Mouse (Mus musculus): ENCODE data around the gene Galnt4. TPM values are rescaled to one million over a fixed set of nuclear protein-coding genes. Genes with fewer than 3 reads are reported as not detected.

Gene Galnt4
- total RNA-seq, 1 experiment from 2014 or later, result 8.3 TPM

GRCm38 (mm10) chr10:99108431-99108982 is 548 bp downstream of the Galnt4 start:
- no peak for ATAC-seq (replicated peaks; ENCODE audit: insufficient number of reproducible peaks, low FRiP score, low TSS enrichment, poor library complexity, severe bottlenecking)

DNA sequence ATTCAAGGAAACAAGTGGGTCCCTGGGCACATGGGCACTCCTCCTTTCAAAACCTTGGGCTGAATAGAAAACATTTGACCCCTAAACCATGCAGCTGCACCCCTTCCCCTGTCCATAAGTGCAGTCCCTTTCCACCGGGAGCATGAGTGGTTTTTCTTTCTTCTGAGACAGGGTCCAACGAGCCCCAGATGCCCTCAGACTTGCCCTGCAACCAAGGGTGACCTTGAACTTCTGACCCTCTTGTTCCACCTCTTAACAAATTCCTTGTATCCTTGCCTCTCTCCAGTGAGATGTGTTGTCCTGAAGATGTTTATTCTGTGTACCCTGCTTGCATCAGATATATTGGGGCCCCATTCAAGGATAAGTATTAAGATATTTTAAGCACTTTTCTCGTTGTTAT is 5.6 kb downstream of the Galnt4 start:
- ATAC-seq (replicated peaks; ENCODE audit: insufficient number of reproducible peaks, low FRiP score, low TSS enrichment, poor library complexity, severe bottlenecking), result no peak

GRCm38 (mm10) chr10:99114295-99114694 is 6.3 kb downstream of the Galnt4 start:
- ATAC-seq (replicated peaks; ENCODE audit: insufficient number of reproducible peaks, low FRiP score, low TSS enrichment, poor library complexity, severe bottlenecking), result no peak

GRCm38 (mm10) chr10:99115471-99116236 is 7.7 kb downstream of the Galnt4 start:
- no peak for ATAC-seq (replicated peaks; ENCODE audit: insufficient number of reproducible peaks, low FRiP score, low TSS enrichment, poor library complexity, severe bottlenecking)

- ATAC-seq (replicated peaks; ENCODE audit: insufficient number of reproducible peaks, low FRiP score, low TSS enrichment, poor library complexity, severe bottlenecking), result no peak
Measured at GRCm38 (mm10) chr10:99116237-99116632, 8.3 kb downstream of the Galnt4 start.

GRCm38 (mm10) chr10:99116650-99117615 is 9.0 kb downstream of the Galnt4 start:
- no peak for ATAC-seq (replicated peaks; ENCODE audit: insufficient number of reproducible peaks, low FRiP score, low TSS enrichment, poor library complexity, severe bottlenecking)

DNA sequence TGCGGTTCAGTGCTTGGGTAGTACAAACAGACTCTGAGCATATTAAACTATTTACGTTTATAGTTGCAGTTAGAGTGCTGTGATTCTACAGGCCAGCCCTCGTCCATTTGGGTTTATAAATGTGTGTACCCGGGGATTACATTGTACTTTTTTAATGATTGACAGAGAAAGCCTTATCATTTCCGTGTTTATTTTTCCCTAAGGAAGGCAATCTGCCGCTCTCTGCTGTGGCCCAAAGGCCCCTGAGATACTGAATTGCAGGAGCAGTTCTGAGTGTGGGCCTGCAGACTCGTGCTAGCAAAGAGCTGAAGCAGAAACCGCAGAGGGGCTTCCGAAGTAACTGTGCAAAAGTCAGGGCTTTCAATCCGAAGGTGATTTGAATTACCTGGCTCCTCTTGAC is 9.9 kb downstream of the Galnt4 start:
- no peak for ATAC-seq (replicated peaks; ENCODE audit: insufficient number of reproducible peaks, low FRiP score, low TSS enrichment, poor library complexity, severe bottlenecking)

- ATAC-seq (replicated peaks; ENCODE audit: insufficient number of reproducible peaks, low FRiP score, low TSS enrichment, poor library complexity, severe bottlenecking), result no peak
Measured at GRCm38 (mm10) chr10:99118697-99119096, 10.7 kb downstream of the Galnt4 start.

DNA sequence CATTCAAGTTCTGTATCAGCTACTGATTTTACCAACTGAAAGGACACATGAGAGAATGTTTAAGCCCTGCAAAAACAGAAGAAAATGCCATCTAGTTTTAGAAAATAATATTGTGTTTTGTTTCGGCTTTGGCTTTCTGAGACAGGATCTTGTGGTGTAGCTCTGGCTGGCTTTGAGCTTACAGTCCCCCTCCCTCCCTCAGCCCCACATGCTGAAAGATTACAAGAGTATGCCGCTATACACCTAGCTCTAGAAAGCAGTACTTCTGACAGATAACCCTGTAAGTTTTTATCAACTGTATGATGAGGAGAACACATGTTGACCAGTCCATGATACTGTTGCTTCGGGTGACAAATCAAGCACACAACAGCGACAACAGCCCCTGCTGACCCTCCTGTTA is 11.5 kb downstream of the Galnt4 start:
- ATAC-seq (replicated peaks; ENCODE audit: insufficient number of reproducible peaks, low FRiP score, low TSS enrichment, poor library complexity, severe bottlenecking), result no peak

DNA sequence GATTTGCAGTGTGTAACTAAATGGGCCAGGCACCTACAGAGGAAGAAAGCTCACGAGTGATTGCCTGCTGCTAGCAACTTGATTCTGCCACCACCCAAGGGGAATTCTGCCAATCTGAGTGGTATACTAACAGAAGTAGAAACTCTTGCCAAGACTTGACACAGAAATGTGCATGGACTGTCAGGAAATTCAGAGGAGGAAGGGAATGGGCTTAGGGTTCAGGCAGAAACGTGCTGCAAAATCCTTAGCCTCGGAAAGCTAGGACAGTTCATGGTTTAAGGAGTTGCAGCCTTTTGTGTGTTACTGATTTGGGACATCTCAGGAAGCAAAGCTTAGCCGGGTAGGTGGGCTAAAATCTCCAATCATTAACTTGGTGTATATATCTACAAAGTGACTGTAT is 18.3 kb downstream of the Galnt4 start, which contains the start of gene Phxr2:
Gene Phxr2, minus strand, starts transcription at position 101 of the 400 bp plus-strand sequence.
- no peak for ATAC-seq (replicated peaks; ENCODE audit: insufficient number of reproducible peaks, low FRiP score, low TSS enrichment, poor library complexity, severe bottlenecking)

DNA sequence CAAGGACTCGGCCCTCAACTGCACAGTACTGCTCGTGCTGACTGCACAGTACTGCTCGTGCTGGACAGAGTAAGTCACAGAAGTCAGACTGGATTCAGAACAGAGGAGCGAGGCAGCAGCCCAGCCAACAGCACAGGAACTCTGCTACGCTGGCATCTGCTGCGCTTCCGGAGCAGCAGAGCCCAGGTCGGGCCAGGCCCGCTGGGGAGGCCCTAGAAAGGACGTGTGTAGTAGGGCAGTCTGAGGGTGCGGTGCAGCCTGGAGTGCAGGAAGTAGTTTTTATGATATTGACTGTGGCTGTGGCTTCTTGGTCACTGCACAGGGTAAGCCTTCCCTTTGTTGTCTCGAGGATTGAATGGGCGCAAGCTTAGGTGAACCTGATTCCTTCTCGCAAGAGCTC is 19.0 kb downstream of the Galnt4 start:
- ATAC-seq (replicated peaks; ENCODE audit: insufficient number of reproducible peaks, low FRiP score, low TSS enrichment, poor library complexity, severe bottlenecking), result peak; percentile 57

- peak; percentile 33 for ATAC-seq (replicated peaks; ENCODE audit: insufficient number of reproducible peaks, low FRiP score, low TSS enrichment, poor library complexity, severe bottlenecking)
Measured at GRCm38 (mm10) chr10:99127691-99128261, 19.8 kb downstream of the Galnt4 start.

DNA sequence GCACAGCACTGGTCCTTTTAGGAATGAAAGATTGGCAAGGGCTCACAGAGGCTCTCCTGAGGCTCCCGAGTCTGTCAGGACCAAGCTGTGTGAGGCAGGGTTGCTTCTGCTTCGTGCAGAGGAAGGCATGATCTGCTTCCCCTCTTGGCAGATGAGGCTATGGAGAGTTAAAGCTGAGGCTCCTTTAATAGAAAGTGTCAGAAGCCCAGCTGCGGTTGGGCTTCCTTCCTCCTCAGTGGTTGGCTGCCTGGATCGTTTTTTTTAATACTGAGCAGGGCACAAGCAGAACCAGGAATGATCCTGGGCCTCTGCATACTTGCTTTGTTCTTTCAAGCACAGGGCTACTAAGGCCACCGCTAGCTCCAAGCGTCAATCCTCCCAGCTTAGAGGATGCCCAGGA is 22.7 kb downstream of the Galnt4 start:
- peak; percentile 67 for ATAC-seq (replicated peaks; ENCODE audit: insufficient number of reproducible peaks, low FRiP score, low TSS enrichment, poor library complexity, severe bottlenecking)

DNA sequence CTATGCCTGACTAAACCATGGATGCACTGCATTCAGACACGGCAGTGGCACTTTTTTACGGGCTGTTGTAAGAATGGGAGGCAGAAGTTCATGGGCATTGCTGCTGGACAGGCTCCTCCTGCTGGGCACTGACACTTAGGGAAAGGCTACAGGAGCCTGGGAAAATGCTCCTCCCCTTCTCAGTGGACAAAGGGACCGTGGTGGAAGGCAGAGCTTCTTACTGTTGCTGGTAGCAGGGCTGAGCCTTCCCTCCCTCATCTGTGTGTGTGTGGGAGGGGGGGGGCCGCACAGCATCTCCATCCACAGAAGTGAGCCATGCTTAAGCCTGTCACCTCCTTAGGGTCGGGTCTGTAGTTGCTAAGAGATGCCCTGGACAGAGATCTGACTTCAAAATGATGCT is 23.3 kb downstream of the Galnt4 start:
- ATAC-seq (replicated peaks; ENCODE audit: insufficient number of reproducible peaks, low FRiP score, low TSS enrichment, poor library complexity, severe bottlenecking), result no peak

- no peak for ATAC-seq (replicated peaks; ENCODE audit: insufficient number of reproducible peaks, low FRiP score, low TSS enrichment, poor library complexity, severe bottlenecking)
Measured at GRCm38 (mm10) chr10:99132189-99132588, 24.2 kb downstream of the Galnt4 start.

GRCm38 (mm10) chr10:99132595-99133272 is 24.8 kb downstream of the Galnt4 start:
- ATAC-seq (replicated peaks; ENCODE audit: insufficient number of reproducible peaks, low FRiP score, low TSS enrichment, poor library complexity, severe bottlenecking), result no peak

GRCm38 (mm10) chr10:99133321-99133875 is 25.4 kb downstream of the Galnt4 start:
- ATAC-seq (replicated peaks; ENCODE audit: insufficient number of reproducible peaks, low FRiP score, low TSS enrichment, poor library complexity, severe bottlenecking), result no peak

GRCm38 (mm10) chr10:99136337-99136736 is 28.4 kb downstream of the Galnt4 start:
- no peak for ATAC-seq (replicated peaks; ENCODE audit: insufficient number of reproducible peaks, low FRiP score, low TSS enrichment, poor library complexity, severe bottlenecking)
